Mouse (Mus musculus) B cell, adult 2 months (primary cell): ENCODE measurements around the gene Mepce.
"Not testable (repeated sequence)": the region's sequence is repeated elsewhere in the genome, so short reads cannot be mapped to it uniquely, and the experiment has no call there.

Experiments used
- DNase-seq, 2 experiments: peaks; one replicate each; pipeline ENCODE4 v3.0.0; 2022

The Mepce gene

GRCm38 (mm10) chr5:137756882-137757661 is 30.4 kb downstream of the Mepce start:
- peak; percentile 91 to 93 for DNase-seq

- DNase-seq = no peak
Measured at GRCm38 (mm10) chr5:137756106-137756505, 31.3 kb downstream of the Mepce start.

- DNase-seq = no peak
Measured at GRCm38 (mm10) chr5:137755425-137755824, 32.0 kb downstream of the Mepce start.

- no peak for DNase-seq
Measured at GRCm38 (mm10) chr5:137753111-137753832, 34.2 kb downstream of the Mepce start.

DNA sequence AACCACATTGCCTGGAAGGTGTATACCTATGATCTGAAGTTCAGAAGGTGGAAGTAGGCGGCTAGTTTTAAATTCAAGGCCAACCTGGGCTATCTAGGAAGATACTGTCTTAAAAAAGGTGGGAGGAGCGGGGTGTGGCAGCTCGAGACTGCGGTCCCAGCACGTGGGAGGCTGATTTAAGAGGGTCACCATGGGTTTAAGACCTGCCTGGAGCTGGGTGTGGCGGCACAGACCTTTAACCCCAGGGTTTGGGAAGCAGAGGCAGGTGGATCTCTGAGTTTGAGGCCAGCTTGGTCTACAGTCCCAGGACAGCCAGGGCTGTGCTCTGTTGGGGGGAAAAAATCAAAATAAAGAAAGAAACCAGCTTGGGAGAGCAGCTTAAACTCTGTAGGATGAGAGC is 35.5 kb downstream of the Mepce start:
- DNase-seq = no peak

- DNase-seq = no peak
Measured at GRCm38 (mm10) chr5:137751221-137751887, 36.1 kb downstream of the Mepce start.

- DNase-seq = not testable (repeated sequence)
Measured at GRCm38 (mm10) chr5:137750212-137750611, 37.2 kb downstream of the Mepce start.

DNA sequence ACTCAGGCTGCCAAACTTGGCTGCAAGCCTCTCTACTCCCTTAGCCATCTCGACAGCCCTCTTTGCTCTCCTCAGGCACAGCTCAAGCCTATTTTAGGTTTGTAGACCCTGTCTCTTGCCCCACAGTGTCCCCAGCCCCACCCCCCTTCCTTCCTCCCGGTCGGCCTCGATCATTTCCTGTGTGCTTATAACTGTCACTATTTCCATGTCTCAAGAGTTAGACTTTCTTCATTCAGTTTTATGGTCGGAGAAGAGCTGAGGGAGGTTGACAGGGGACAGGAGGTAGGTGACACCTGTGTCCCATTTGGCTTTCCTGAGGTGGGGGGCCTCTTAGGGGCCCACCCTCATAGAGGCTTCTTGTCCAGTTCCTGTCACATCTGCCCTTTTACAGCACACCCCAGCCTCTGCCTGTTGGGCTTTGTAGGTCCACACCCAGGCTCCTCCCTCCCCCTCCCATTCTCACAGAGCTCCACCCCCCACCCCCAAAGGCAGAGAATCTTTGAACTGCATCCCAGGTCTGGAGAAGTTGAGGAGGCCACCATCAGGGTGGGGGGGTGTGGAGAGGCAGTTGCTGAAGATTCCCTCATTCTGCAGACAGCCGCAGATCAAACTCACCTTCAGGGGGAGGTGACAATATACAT is 38.1 kb downstream of the Mepce start:
- DNase-seq = no peak

DNA sequence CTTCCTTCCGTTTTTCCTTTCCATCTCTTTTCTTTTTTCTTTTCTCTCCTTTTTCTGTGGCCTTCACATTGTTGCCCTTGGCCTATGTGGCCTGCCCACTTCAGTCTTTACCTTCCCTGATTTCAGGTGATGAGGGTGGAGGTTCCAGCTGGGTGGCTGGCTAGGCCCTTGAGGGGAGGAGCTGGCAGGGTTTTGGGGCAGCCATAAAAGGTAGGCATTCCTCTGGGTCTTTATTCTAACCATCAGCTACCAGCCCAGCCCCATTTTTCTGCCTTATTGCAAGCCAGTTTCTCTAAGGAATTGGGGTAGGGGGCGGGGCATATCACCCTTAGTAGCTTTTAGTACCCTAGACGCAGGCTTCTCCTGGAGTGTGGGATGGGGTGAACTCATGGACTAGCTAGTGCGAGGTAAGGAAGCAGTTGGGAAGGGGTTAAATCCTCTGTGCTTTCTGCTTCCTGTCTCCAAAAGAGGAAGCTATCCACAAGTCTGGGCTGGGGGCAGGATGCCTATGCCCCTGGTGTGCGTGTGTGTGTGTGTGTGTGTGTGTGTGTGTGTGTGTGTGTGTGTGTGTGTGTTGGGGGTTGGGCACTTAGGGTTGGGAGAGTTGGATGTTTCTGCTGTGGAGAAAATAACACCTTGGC is 39.2 kb downstream of the Mepce start:
- peak; percentile 65 to 71 for DNase-seq

- DNase-seq = peak; percentile 48 to 50
Measured at GRCm38 (mm10) chr5:137747326-137747961, 40.0 kb downstream of the Mepce start.

DNA sequence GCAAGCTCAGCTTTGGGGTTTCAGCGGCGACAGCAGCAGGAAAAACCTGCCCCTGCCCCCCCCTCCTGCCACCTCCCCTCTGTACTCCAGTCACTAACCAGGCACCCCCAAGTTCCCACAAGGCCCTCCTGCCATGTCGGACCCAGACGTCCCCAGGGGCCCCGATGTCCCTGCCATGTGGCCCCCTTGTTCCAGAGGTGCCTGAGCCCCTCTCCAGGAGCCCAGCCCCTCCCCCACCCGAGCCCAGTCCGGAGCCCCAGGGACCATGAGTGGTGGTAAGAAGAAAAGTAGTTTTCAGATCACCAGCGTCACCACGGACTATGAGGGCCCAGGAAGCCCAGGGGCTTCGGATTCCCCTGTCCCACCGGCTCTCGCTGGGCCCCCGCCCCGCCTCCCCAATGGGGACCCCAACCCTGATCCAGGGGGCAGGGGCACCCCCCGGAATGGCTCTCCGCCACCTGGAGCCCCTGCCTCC is 40.6 kb downstream of the Mepce start:
- DNase-seq = no peak

DNA sequence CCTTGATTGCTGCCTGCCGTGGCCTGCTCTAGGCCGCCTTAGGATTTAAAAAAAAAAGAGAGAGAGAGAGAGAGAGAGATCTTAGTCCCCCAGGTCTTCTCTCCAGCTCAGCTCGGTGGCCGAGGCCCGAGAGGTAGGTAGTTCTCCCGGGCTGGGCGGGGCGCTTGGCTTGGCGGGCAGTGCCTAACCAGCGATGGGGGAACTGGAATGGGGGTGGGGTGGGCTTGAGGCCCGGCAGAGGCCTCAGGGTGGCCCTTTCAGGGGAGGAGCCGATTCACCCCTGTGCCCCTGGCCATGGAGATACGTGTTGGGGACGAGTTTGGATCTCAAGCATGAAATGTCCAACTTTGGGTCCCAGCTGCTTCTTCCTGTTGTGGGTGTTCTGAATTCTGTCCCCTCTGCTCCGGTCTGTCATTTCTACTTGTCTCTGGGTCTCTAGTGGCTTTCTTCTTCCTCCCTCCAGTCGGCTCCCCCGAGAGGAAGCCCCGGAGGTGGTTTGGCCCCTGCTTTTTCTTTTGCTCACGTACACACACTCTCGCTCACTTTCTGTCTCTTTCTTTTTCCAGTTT is 41.1 kb downstream of the Mepce start:
- DNase-seq = peak; percentile 57 to 63

DNA sequence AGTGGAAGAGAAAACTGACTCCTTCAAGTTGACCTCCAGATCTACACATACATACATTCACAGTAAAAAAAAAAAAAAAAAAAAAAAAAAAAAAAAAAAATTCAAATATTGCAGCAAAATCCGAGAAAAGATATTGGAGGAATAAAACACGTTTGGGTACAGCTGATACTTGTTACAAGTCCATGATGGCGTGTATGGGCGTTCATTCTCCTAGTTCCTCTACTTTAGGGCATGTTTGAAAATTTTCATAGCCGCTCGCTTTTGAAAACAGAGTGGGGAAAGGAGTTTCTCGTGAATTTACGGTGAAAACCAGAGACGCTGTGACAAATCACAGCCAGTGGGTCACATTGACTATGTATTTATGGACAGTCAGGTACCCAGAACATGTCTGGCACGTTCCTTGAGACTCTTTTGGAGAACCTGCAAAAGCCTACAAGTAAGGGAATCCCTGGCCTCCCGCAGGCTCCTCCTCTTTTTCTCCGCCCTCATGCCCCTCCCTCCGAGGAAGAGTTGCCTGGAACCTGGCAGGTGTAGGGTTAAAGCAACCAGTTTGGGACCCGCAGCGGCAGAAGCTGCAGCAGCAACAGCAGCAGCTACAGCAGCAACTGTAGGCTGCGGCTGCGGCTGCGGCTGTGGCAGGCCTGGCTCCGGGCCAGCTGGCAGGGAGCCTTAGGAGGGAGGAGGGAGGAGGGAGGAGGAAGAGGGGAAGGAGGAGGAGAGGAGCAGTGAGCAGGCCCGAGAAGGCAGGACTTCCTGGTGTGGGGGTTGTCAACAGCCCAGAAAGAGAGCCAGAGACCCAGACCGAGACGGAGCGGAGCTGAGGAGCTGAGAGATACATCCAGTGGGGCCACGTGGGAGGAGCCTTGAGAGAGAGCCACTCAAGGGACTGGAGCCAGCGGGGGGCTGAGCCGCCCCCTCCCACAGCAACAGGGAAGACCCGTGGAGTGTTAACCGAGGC is 42.0 kb downstream of the Mepce start, which contains the start of gene Tsc22d4:
TSS of gene Tsc22d4 (plus strand) at position 517 of the 958 bp plus-strand sequence.
- DNase-seq = peak; percentile 82 to 85

- DNase-seq = no peak
Measured at GRCm38 (mm10) chr5:137744197-137744596, 43.3 kb downstream of the Mepce start.

GRCm38 (mm10) chr5:137742836-137743235 is 44.6 kb downstream of the Mepce start:
- no peak for DNase-seq

GRCm38 (mm10) chr5:137742048-137742447 is 45.4 kb downstream of the Mepce start:
- no peak for DNase-seq

GRCm38 (mm10) chr5:137741023-137741931 is 46.2 kb downstream of the Mepce start, which contains the start of gene Nyap1:
TSS of gene Nyap1 (minus strand) at chr5:137741607.
- DNase-seq = peak; percentile 82 to 88

DNA sequence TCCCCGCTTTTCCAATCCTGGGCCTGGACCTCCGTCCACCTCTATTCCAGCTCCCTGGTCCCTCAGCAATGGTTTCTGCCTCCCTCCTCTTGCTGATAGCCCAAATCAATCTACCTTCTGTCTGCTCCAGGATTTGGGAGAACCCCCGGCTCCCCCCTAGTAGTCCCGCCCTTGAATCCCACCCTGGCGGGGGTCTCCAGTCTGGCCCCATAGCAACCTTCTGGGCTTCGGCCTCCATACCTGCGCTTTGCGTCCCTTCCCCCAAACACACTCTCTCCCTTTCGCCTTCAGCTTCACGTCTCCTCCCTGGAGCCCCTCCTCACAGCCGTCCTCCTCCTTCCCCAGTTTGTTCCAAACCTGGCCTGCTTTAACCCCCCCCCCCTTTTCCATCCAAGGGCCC is 46.9 kb downstream of the Mepce start:
- DNase-seq = no peak

- DNase-seq = no peak
Measured at GRCm38 (mm10) chr5:137739471-137739870, 48.0 kb downstream of the Mepce start.
